Comparison of ENCODE assay signal across 1 mouse cellular context in the genomic region with DNA sequence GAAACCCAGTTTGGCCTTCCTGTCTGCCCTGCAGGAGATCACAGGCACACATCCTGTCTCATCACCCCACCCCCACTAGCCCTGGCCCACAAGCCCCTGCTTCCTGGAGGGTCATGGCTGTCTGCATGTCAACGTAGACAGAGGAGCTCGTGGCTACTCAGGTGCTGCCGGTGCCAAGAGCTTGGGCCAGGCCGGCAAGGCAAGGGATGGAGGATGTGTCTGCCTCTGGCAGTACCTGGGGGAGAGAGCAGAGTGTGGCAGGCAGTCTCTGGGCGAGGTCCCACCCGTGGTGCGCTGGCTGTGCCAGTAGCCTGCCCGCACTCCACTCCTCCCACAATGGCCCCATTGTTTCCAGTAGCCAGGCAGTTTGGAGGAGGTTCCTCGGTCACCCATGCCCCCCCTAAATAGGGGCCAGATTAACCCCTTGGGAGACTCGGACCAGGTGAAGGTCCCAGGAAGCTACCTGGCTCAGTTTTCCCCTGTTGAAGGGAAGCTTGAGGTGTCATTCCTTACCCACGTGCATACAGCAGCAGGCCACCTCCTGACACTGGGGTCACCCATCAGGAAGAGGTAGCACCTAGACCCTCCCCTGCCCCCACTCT.
TF ChIP-seq lines count a peak whose summit lies in the region.

No protein-coding gene starts in this region.

TF ChIP-seq in CH12.LX, 34 proteins besides CTCF, POLR2A, EP300 and RAD21 (continued from another document):
- 0 out of 2 replicates have a peak, but pooled peaks have one; percentile 9 for TF ChIP-seq ELF1 (IDR thresholded peaks at IDR 0.05; ENCODE audit: low read depth, low read length)
- TF ChIP-seq SIN3A (IDR thresholded peaks at IDR 0.05; ENCODE audit: low read length): no peak
- no peak for TF ChIP-seq JUND (conservative IDR thresholded peaks at IDR 0.05; ENCODE audit: low read depth, low read length)
TF ChIP-seq in CH12.LX: peak in this region for 2.
